Mouse (Mus musculus) urinary bladder, adult 18-20 months (tissue): Measurements from ENCODE around the gene Prps1l3.
A peak's percentile ranks its signal among the peaks of the same experiment; 100 is the strongest.
"Not testable (repeated sequence)": the region's sequence is repeated elsewhere in the genome, so short reads cannot be mapped to it uniquely, and the experiment has no call there.

Experiments used
- DNase-seq, 2 experiments: peaks; one replicate each; pipeline ENCODE4 v3.0.0; 2022; ENCODE audit warnings: low spot score in 2 of 2, mixed read lengths in 2 of 2

Prps1l3 gene

GRCm38 (mm10) chr12:57230192-57230706, at the start of gene Prps1l3, which contains the start of gene Mipol1:
Gene Prps1l3 (plus strand): TSS chr12:57230412.
Gene Mipol1 (plus strand): TSS chr12:57230427.
- peak; percentile 74 to 88 for DNase-seq

- no peak for DNase-seq
These were observed 45.6 kb upstream of the Prps1l3 start for GRCm38 (mm10) chr12:57184401-57185147.

GRCm38 (mm10) chr12:57185475-57185874, 44.7 kb upstream of the Prps1l3 start:
- no peak for DNase-seq

GRCm38 (mm10) chr12:57186126-57186525, 44.1 kb upstream of the Prps1l3 start:
- DNase-seq = no peak

- no peak for DNase-seq
These were observed 43.2 kb upstream of the Prps1l3 start for GRCm38 (mm10) chr12:57187032-57187431.

GRCm38 (mm10) chr12:57194609-57195008, 35.6 kb upstream of the Prps1l3 start:
- no peak for DNase-seq

GRCm38 (mm10) chr12:57196286-57196607, 34.0 kb upstream of the Prps1l3 start:
- DNase-seq = no peak

- DNase-seq = peak; percentile 8 to 48
These were observed 33.4 kb upstream of the Prps1l3 start for GRCm38 (mm10) chr12:57196608-57197362.

- no peak for DNase-seq
These were observed 32.7 kb upstream of the Prps1l3 start, which contains the start of gene Slc25a21 for GRCm38 (mm10) chr12:57197363-57198026. Gene Slc25a21 (minus strand): TSS chr12:57197472.

GRCm38 (mm10) chr12:57198269-57198668, 31.9 kb upstream of the Prps1l3 start:
- DNase-seq = no peak

- DNase-seq = no peak
These were observed 30.8 kb upstream of the Prps1l3 start for GRCm38 (mm10) chr12:57199427-57199826.

- DNase-seq = no peak
These were observed 28.3 kb upstream of the Prps1l3 start for GRCm38 (mm10) chr12:57201901-57202300.

GRCm38 (mm10) chr12:57204276-57204851, 25.8 kb upstream of the Prps1l3 start:
- DNase-seq = no peak

GRCm38 (mm10) chr12:57211353-57212311, 18.6 kb upstream of the Prps1l3 start:
- peak; percentile 37 to 44 for DNase-seq

- DNase-seq = not testable (repeated sequence)
These were observed 17.7 kb upstream of the Prps1l3 start for GRCm38 (mm10) chr12:57212463-57212862.

- no peak for DNase-seq
These were observed 3.8 kb upstream of the Prps1l3 start for GRCm38 (mm10) chr12:57226411-57226810.

GRCm38 (mm10) chr12:57227776-57228175, 2.4 kb upstream of the Prps1l3 start:
- no peak for DNase-seq

GRCm38 (mm10) chr12:57229703-57230102, 509 bp upstream of the Prps1l3 start:
- DNase-seq = no peak

- DNase-seq = no peak
These were observed 1.1 kb downstream of the Prps1l3 start for GRCm38 (mm10) chr12:57231085-57231875.

- DNase-seq = no peak
These were observed 3.2 kb downstream of the Prps1l3 start for GRCm38 (mm10) chr12:57233386-57233785.
